Mouse (Mus musculus) limb, embryonic 12.5 days (tissue): Measurements from ENCODE around the gene BC035044. TPM values are rescaled to one million over a fixed set of nuclear protein-coding genes. Genes with fewer than 3 reads are reported as not detected.
A peak's percentile ranks its signal among the peaks of the same experiment; 100 is the strongest.
"Not testable (repeated sequence)": the region's sequence is repeated elsewhere in the genome, so short reads cannot be mapped to it uniquely, and the experiment has no call there.

Source experiments
- ATAC-seq: fragments of 200-750 bp; cut with Nextera tagmentation; 2 replicates; pipeline ENCODE4 v1.8.0; 2017; ENCODE audit warnings: low read depth, moderate TSS enrichment; ENCODE audit not compliant: insufficient number of reproducible peaks, insufficient read depth, low FRiP score, low TSS enrichment
- H3K27ac ChIP-seq: fragments of 300-500 bp; sonication (generic); 2 replicates; pipeline ENCODE4 v1.5.1; 2016; ENCODE audit warnings: mild to moderate bottlenecking, moderate library complexity
- H3K27me3 ChIP-seq: fragments of 300-500 bp; sonication (generic); 2 replicates; pipeline ENCODE4 v1.6.1; 2016; ENCODE audit warnings: mild to moderate bottlenecking, moderate library complexity
- H3K36me3 ChIP-seq: fragments of 300-500 bp; sonication (generic); 2 replicates; pipeline ENCODE4 v1.6.1; 2016; ENCODE audit warnings: mild to moderate bottlenecking, moderate library complexity
- H3K4me1 ChIP-seq: fragments of 300-500 bp; sonication (generic); replicated peaks from 2 replicates; pipeline ENCODE4 v1.6.1; 2016
- H3K4me2 ChIP-seq: fragments of 300-500 bp; sonication (generic); 2 replicates; pipeline ENCODE4 v1.6.1; 2016; ENCODE audit warnings: mild to moderate bottlenecking, moderate library complexity
- H3K4me3 ChIP-seq: fragments of 300-500 bp; sonication (generic); replicated peaks from 2 replicates; pipeline ENCODE4 v1.5.1; 2016; ENCODE audit warnings: mild to moderate bottlenecking
- H3K9ac ChIP-seq: fragments of 300-500 bp; sonication (generic); replicated peaks from 2 replicates; pipeline ENCODE4 v1.6.1; 2016; ENCODE audit warnings: mild to moderate bottlenecking, moderate library complexity
- H3K9me3 ChIP-seq: fragments of 300-500 bp; sonication (generic); 2 replicates; pipeline ENCODE4 v1.6.1; 2016; ENCODE audit warnings: mild to moderate bottlenecking, moderate library complexity
- WGBS: fragments of 180-500 bp; shearing (Covaris S2); methylation state at CpG from one replicate; pipeline ENCODE4 v1.1.7; 2016; 5-methylcytosine and 5-hydroxymethylcytosine counted together
- polyA plus RNA-seq: library from polyadenylated mRNA; unstranded; fragments of >200 nt; fragmentation: Nextera tagmentation; extraction: Ambion mirVana; gene quantifications from 2 replicates; pipeline ENCODE4 v1.2.1, GENCODE M21; 2016

BC035044 gene
- polyA plus RNA-seq, 1 experiment from 2014 or later: 0.51 TPM

- 85% methylated on average over 6 of the region's 6 CpGs for WGBS
- ATAC-seq, H3K4me3 ChIP-seq, H3K9me3 ChIP-seq, H3K9ac ChIP-seq, H3K27me3 ChIP-seq, H3K27ac ChIP-seq, H3K4me1 ChIP-seq, H3K36me3 ChIP-seq, H3K4me2 ChIP-seq: not testable (repeated sequence)
These were observed 3.7 kb downstream of the BC035044 start, which contains the start of gene Clec2i for GRCm38 (mm10) chr6:128887091-128887790. TSS of gene Clec2i (plus strand) at chr6:128887588.

- H3K27me3 ChIP-seq: no peaks in the 10 kb centered on the region
- no peak overlapping the region for H3K4me3 ChIP-seq
- H3K4me1 ChIP-seq: no peaks in the 10 kb centered on the region
- H3K9me3 ChIP-seq: peaks cover 5% of the 10 kb centered on the region; the same call in 1 of the 2 replicates
- H3K27ac ChIP-seq: no peak overlapping the region
- H3K9ac ChIP-seq: no peak overlapping the region
- no peak overlapping the region for H3K4me2 ChIP-seq
- ATAC-seq: no peak
- 85% methylated on average over 1 of the region's 1 CpGs for WGBS
- H3K36me3 ChIP-seq: no peaks in the 10 kb centered on the region
These were observed 18.9 kb downstream of the BC035044 start for GRCm38 (mm10) chr6:128871910-128872610.

- Histone ChIP-seq H3K36me3 (no peaks in the 10 kb centered on the region), H3K27me3 (no peaks in the 10 kb centered on the region), H3K4me2 (no peak overlapping the region), H3K4me1 (no peaks in the 10 kb centered on the region), H3K9ac (no peak overlapping the region), H3K4me3 (no peak overlapping the region), H3K27ac (no peak overlapping the region), H3K9me3 (no peaks in the 10 kb centered on the region)
- WGBS: 13% methylated on average over 3 of the region's 3 CpGs
- no peak for ATAC-seq
These were observed 22.1 kb downstream of the BC035044 start for GRCm38 (mm10) chr6:128868861-128869260.

- 78% methylated on average over 2 of the region's 2 CpGs for WGBS
- no peak overlapping the region for H3K9ac ChIP-seq
- no peak overlapping the region for H3K4me2 ChIP-seq
- no peak overlapping the region for H3K4me3 ChIP-seq
- no peaks in the 10 kb centered on the region for H3K27me3 ChIP-seq
- no peak overlapping the region for H3K27ac ChIP-seq
- H3K9me3 ChIP-seq: no peaks in the 10 kb centered on the region
- ATAC-seq: no peak
- no peaks in the 10 kb centered on the region for H3K4me1 ChIP-seq
- H3K36me3 ChIP-seq: no peaks in the 10 kb centered on the region
These were observed 33.0 kb downstream of the BC035044 start for GRCm38 (mm10) chr6:128857976-128858375.

- ATAC-seq: no peak
- no peak overlapping the region for H3K27ac ChIP-seq
- H3K9ac ChIP-seq: no peak overlapping the region
- no peak overlapping the region for H3K4me3 ChIP-seq
- no peaks in the 10 kb centered on the region for H3K36me3 ChIP-seq
- no peaks in the 10 kb centered on the region for H3K9me3 ChIP-seq
- H3K4me1 ChIP-seq: no peaks in the 10 kb centered on the region
- 77% methylated on average over 5 of the region's 5 CpGs for WGBS
- no peak overlapping the region for H3K4me2 ChIP-seq
- no peaks in the 10 kb centered on the region for H3K27me3 ChIP-seq
These were observed 34.7 kb downstream of the BC035044 start for GRCm38 (mm10) chr6:128856250-128856649.

GRCm38 (mm10) chr6:128855477-128855876 is 35.4 kb downstream of the BC035044 start:
- no peak for ATAC-seq
- Histone ChIP-seq H3K4me2 (no peak overlapping the region), H3K4me3 (no peak overlapping the region), H3K9ac (no peak overlapping the region), H3K27ac (no peak overlapping the region), H3K27me3 (no peaks in the 10 kb centered on the region), H3K4me1 (no peaks in the 10 kb centered on the region), H3K36me3 (no peaks in the 10 kb centered on the region), H3K9me3 (no peaks in the 10 kb centered on the region)
- whole genome bisulfite sequencing: 63% methylated on average over 1 of the region's 1 CpGs

GRCm38 (mm10) chr6:128854895-128855294 is 36.0 kb downstream of the BC035044 start:
- no peak for ATAC-seq
- no peak overlapping the region for H3K27ac ChIP-seq
- H3K4me3 ChIP-seq: no peak overlapping the region
- H3K9me3 ChIP-seq: no peaks in the 10 kb centered on the region
- no peaks in the 10 kb centered on the region for H3K36me3 ChIP-seq
- H3K4me2 ChIP-seq: no peak overlapping the region
- no peaks in the 10 kb centered on the region for H3K4me1 ChIP-seq
- 91% methylated on average over 3 of the region's 3 CpGs for WGBS
- H3K9ac ChIP-seq: no peak overlapping the region
- no peaks in the 10 kb centered on the region for H3K27me3 ChIP-seq

- Histone ChIP-seq H3K9ac (no peak overlapping the region), H3K4me1 (no peaks in the 10 kb centered on the region), H3K27ac (no peak overlapping the region), H3K27me3 (no peaks in the 10 kb centered on the region), H3K4me3 (no peak overlapping the region), H3K9me3 (no peaks in the 10 kb centered on the region), H3K4me2 (peak overlapping the region; percentile 26; the same call in 1 of the 2 replicates), H3K36me3 (no peaks in the 10 kb centered on the region)
- peak; percentile 82 for ATAC-seq
- WGBS: 47% methylated on average over 12 of the region's 12 CpGs
These were observed 36.7 kb downstream of the BC035044 start for GRCm38 (mm10) chr6:128854024-128854820.

GRCm38 (mm10) chr6:128852766-128853165 is 38.2 kb downstream of the BC035044 start:
- Histone ChIP-seq H3K27me3 (no peaks in the 10 kb centered on the region), H3K9me3 (no peaks in the 10 kb centered on the region), H3K4me2 (no peak overlapping the region), H3K27ac (no peak overlapping the region), H3K36me3 (no peaks in the 10 kb centered on the region), H3K9ac (no peak overlapping the region), H3K4me3 (no peak overlapping the region), H3K4me1 (no peaks in the 10 kb centered on the region)
- ATAC-seq: no peak
- WGBS: 94% methylated on average over 3 of the region's 3 CpGs

- ATAC-seq: no peak
- Histone ChIP-seq H3K4me2 (no peak overlapping the region), H3K4me3 (no peak overlapping the region)
These were observed 39.8 kb downstream of the BC035044 start for GRCm38 (mm10) chr6:128851151-128851550.

GRCm38 (mm10) chr6:128850671-128851070 is 40.3 kb downstream of the BC035044 start:
- no peak overlapping the region for H3K4me2 ChIP-seq
- ATAC-seq: no peak
- H3K27me3 ChIP-seq: no peaks in the 10 kb centered on the region
- H3K9me3 ChIP-seq: no peaks in the 10 kb centered on the region
- H3K36me3 ChIP-seq: no peaks in the 10 kb centered on the region
- WGBS: 79% methylated on average over 2 of the region's 2 CpGs
- H3K4me1 ChIP-seq: no peaks in the 10 kb centered on the region
- H3K27ac ChIP-seq: no peak overlapping the region
- H3K4me3 ChIP-seq: no peak overlapping the region
- H3K9ac ChIP-seq: no peak overlapping the region

More at GRCm38 (mm10) chr6:128851151-128851550, 39.8 kb downstream of the BC035044 start:
- no peaks in the 10 kb centered on the region for H3K27me3 ChIP-seq
- no peaks in the 10 kb centered on the region for H3K4me1 ChIP-seq
- no peak overlapping the region for H3K9ac ChIP-seq
- no peaks in the 10 kb centered on the region for H3K36me3 ChIP-seq
- no peaks in the 10 kb centered on the region for H3K9me3 ChIP-seq
- 81% methylated on average over 2 of the region's 2 CpGs for WGBS
- no peak overlapping the region for H3K27ac ChIP-seq
